22 mouse cellular contexts compared by ENCODE assay signal in the genomic region with DNA sequence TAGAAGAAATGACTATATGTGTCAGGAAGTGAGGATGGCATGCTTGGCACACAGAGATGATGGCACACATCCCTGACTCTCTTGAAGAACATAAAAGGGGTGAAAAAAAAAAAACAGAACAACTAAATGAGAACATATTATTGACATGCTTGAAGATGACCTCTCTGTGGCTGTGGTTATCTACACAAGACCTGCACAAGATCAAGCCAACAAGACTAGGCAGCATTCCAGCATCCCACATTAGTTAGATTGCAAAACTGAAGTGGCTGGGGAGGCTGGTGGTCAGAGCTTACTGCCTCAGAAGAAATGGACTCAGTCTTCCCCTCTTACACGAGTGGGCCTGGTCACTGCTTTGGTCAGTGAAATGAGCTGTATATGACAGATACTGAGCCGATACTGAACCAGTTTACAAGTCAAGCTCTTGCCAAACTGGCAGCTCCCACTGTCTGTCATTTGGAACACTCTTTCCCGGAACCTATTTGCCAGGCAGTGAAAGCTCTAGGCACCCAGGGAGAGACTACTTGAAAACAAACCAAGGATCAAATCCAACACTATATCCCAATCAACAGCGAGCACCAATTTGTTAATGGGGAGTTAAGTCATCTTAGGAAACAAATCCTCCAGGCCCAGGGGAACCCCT.
DNase-seq lines count a peak whose midpoint lies in the region; ATAC-seq and TF ChIP-seq lines count a peak whose summit lies in the region.
"Had no signal": no experiment of that assay in that cellular context is flagged by ENCODE, and none has a peak within 500 bp of the region (broad histone marks: within the 10 kb centered on the region; RNA-seq: fewer than 3 reads in every experiment).

No protein-coding gene starts in this region.

- no peaks in the 10 kb centered on the region for H3K27me3 ChIP-seq in forebrain, embryonic 16.5 days (replicated peaks; ENCODE audit: control insufficient read depth, insufficient read depth, low read length)
- H3K27me3 ChIP-seq in forebrain, embryonic 11.5 days (ENCODE audit: control insufficient read depth, insufficient read depth, low read length): no peaks in the 10 kb centered on the region
- H3K27me3 ChIP-seq in liver, adult 2 months (ENCODE audit: control insufficient read depth, insufficient read depth, low read length): no peaks in the 10 kb centered on the region
- no peaks in the 10 kb centered on the region for H3K27me3 ChIP-seq in liver, postnatal 0 days (ENCODE audit: insufficient read depth, low read length)
- H3K27me3 ChIP-seq: forebrain, embryonic 12.5 days; hindbrain, embryonic 13.5 days; intestine, embryonic 15.5 days had no signal

- no peak for TF ChIP-seq CTCF in liver, adult 2 months (IDR thresholded peaks at IDR 0.05; ENCODE audit: low read depth, low read length)
- TF ChIP-seq CTCF in liver, postnatal 0 days (IDR thresholded peaks at IDR 0.05; ENCODE audit: low read depth): no peak

- H3K9me3 ChIP-seq in forebrain, embryonic 16.5 days (ENCODE audit: control insufficient read depth, low read length): no peaks in the 10 kb centered on the region
- H3K9me3 ChIP-seq in forebrain, embryonic 11.5 days (ENCODE audit: control insufficient read depth, low read length): no peaks in the 10 kb centered on the region
- H3K9me3 ChIP-seq in liver, postnatal 0 days (ENCODE audit: low read length): no peaks in the 10 kb centered on the region
- H3K9me3 ChIP-seq: forebrain, embryonic 12.5 days; hindbrain, embryonic 10.5 days; hindbrain, embryonic 13.5 days; intestine, embryonic 15.5 days had no signal

- no peak for TF ChIP-seq EP300 in liver, postnatal 0 days (IDR thresholded peaks at IDR 0.05; ENCODE audit: low read depth)

- H3K4me1 ChIP-seq in forebrain, embryonic 16.5 days (replicated peaks; ENCODE audit: control insufficient read depth, insufficient read depth, low read length): no peaks in the 10 kb centered on the region
- no peaks in the 10 kb centered on the region for H3K4me1 ChIP-seq in forebrain, embryonic 11.5 days (replicated peaks; ENCODE audit: control insufficient read depth, insufficient read depth, low read length)
- peaks cover 14% of the 10 kb centered on the region for H3K4me1 ChIP-seq in liver, adult 2 months (ENCODE audit: control insufficient read depth, insufficient read depth, low read length)
- 0 out of 2 replicates have a peak, but pooled peaks cover 4% of the 10 kb centered on the region for H3K4me1 ChIP-seq in liver, postnatal 0 days (ENCODE audit: insufficient read depth)
- H3K4me1 ChIP-seq: forebrain, embryonic 12.5 days; hindbrain, embryonic 10.5 days; intestine, embryonic 15.5 days had no signal

- DNase-seq in adrenal gland, postnatal 10 days: peak; percentile 5
- no peak for DNase-seq in adrenal gland, adult 8-10 months
- no peak for DNase-seq in forebrain, embryonic 11.5 days (ENCODE audit: low spot score)
- peak; percentile 81 for DNase-seq in liver, adult 2 months (ENCODE audit: extremely low read depth, low read depth, low spot score)
- no peak for DNase-seq in liver, postnatal 0 days
- no peak for DNase-seq in right cerebral cortex, postnatal 10 days (ENCODE audit: low spot score in 2 of 2)
- DNase-seq: adrenal gland, postnatal 14 days; cerebellum, adult 9-11 months; cerebellum, postnatal 36 days; embryo, embryonic 11 days; gastrocnemius, postnatal 10 days; gastrocnemius, postnatal 36 days; heart, postnatal 36 days; kidney, adult 11 months had no signal

- H3K27ac ChIP-seq in forebrain, embryonic 16.5 days (ENCODE audit: low read length): no peak overlapping the region
- no peak overlapping the region for H3K27ac ChIP-seq in forebrain, embryonic 11.5 days (ENCODE audit: low read depth, low read length)
- no peak overlapping the region for H3K27ac ChIP-seq in liver, adult 2 months (replicated peaks; ENCODE audit: insufficient read depth, low read depth, low read length)
- no peak overlapping the region for H3K27ac ChIP-seq in liver, postnatal 0 days (ENCODE audit: low read depth)
- H3K27ac ChIP-seq: forebrain, embryonic 12.5 days; hindbrain, embryonic 10.5 days; hindbrain, embryonic 13.5 days; intestine, embryonic 15.5 days had no signal

- 0 out of 2 replicates have a peak, but pooled peaks have one; percentile 24 for ATAC-seq in forebrain, embryonic 16.5 days
- ATAC-seq in forebrain, embryonic 11.5 days (replicated peaks; ENCODE audit: low FRiP score): no peak
- ATAC-seq in liver, postnatal 0 days: no peak
- ATAC-seq: activated CD4-positive, CD25-positive, alpha-beta regulatory T cell, adult 4 months; hindbrain, embryonic 16.5 days; intestine, embryonic 15.5 days had no signal

- no peaks in the 10 kb centered on the region for H3K79me2 ChIP-seq in liver, adult 2 months (ENCODE audit: control insufficient read depth, insufficient read depth, low read length)

- no peaks in the 10 kb centered on the region for H3K36me3 ChIP-seq in forebrain, embryonic 16.5 days (ENCODE audit: control insufficient read depth, insufficient read depth)
- no peaks in the 10 kb centered on the region for H3K36me3 ChIP-seq in forebrain, embryonic 11.5 days (ENCODE audit: control insufficient read depth, insufficient read depth, low read length)
- H3K36me3 ChIP-seq in liver, adult 2 months (ENCODE audit: control insufficient read depth, insufficient read depth, low read length): no peaks in the 10 kb centered on the region
- no peaks in the 10 kb centered on the region for H3K36me3 ChIP-seq in liver, postnatal 0 days (replicated peaks; ENCODE audit: insufficient read depth, low read length)
- H3K36me3 ChIP-seq: forebrain, embryonic 12.5 days; hindbrain, embryonic 10.5 days; hindbrain, embryonic 13.5 days; intestine, embryonic 15.5 days had no signal

- no peak overlapping the region for H3K4me3 ChIP-seq in forebrain, embryonic 16.5 days (replicated peaks; ENCODE audit: low read length)
- H3K4me3 ChIP-seq in forebrain, embryonic 11.5 days (ENCODE audit: low read depth, low read length): no peak overlapping the region
- H3K4me3 ChIP-seq in liver, adult 2 months (ENCODE audit: insufficient read depth, low read depth, low read length): no peak overlapping the region
- no peak overlapping the region for H3K4me3 ChIP-seq in liver, postnatal 0 days (ENCODE audit: low read depth, low read length)
- H3K4me3 ChIP-seq: forebrain, embryonic 12.5 days; hindbrain, embryonic 10.5 days; hindbrain, embryonic 13.5 days; intestine, embryonic 15.5 days had no signal

- WGBS in forebrain, embryonic 16.5 days: 72% methylated on average over 4 of the region's 4 CpGs
- 84% methylated on average over 4 of the region's 4 CpGs for WGBS in forebrain, embryonic 11.5 days
- WGBS in liver, adult 2 months: 33% methylated on average over 4 of the region's 4 CpGs
- 84% methylated on average over 4 of the region's 4 CpGs for WGBS in liver, postnatal 0 days (ENCODE audit: insufficient replicate concordance)

- H3K4me2 ChIP-seq in forebrain, embryonic 16.5 days (ENCODE audit: low read length): no peak overlapping the region
- no peak overlapping the region for H3K4me2 ChIP-seq in forebrain, embryonic 11.5 days (ENCODE audit: low read depth, low read length, severe bottlenecking)
- no peak overlapping the region for H3K4me2 ChIP-seq in liver, postnatal 0 days (ENCODE audit: low read depth, low read length)
- H3K4me2 ChIP-seq: forebrain, embryonic 12.5 days; heart, embryonic 11.5 days; hindbrain, embryonic 13.5 days; intestine, embryonic 15.5 days had no signal

- no peak overlapping the region for H3K9ac ChIP-seq in forebrain, embryonic 16.5 days (replicated peaks; ENCODE audit: low read depth, low read length)
- no peak overlapping the region for H3K9ac ChIP-seq in forebrain, embryonic 11.5 days (ENCODE audit: low read length)
- H3K9ac ChIP-seq in liver, adult 2 months (ENCODE audit: low read depth, low read length): no peak overlapping the region
- H3K9ac ChIP-seq in liver, postnatal 0 days (replicated peaks): no peak overlapping the region
- H3K9ac ChIP-seq: forebrain, embryonic 12.5 days; hindbrain, embryonic 13.5 days; intestine, embryonic 15.5 days had no signal

- TF ChIP-seq POLR2A in liver, adult 2 months (IDR thresholded peaks at IDR 0.05; ENCODE audit: extremely low read depth, insufficient read depth, low read length): no peak

Comparison
In these comparisons a context has a peak if more than half of its experiments do, and no peak if none do; other contexts are left out.
1. DNase-seq: peak in adrenal gland, postnatal 10 days (single experiment) and liver, adult 2 months (single experiment); none in adrenal gland, adult 8-10 months (single experiment), forebrain, embryonic 11.5 days (single experiment), liver, postnatal 0 days (single experiment) and right cerebral cortex, postnatal 10 days (0 of 2).